Mouse (Mus musculus): ENCODE measurements around the gene Fbxl21.

GRCm38 (mm10) chr13:56516311-56516710, 6.0 kb upstream of the Fbxl21 start:
- TF ChIP-seq CTCF (IDR thresholded peaks at IDR 0.05; ENCODE audit: low read depth) (no peak), EP300 (IDR thresholded peaks at IDR 0.05; ENCODE audit: low read depth) (no peak)

All from liver, embryonic 14.5 days (tissue).